Mouse (Mus musculus): ENCODE data around the gene Mchr1. TPM values are rescaled to one million over a fixed set of nuclear protein-coding genes. Genes with fewer than 3 reads are reported as not detected.

The Mchr1 gene
- polyA plus RNA-seq, 1 experiment from 2014 or later: 0.49 TPM

- Histone ChIP-seq H3K27ac (ENCODE audit: low read depth, low read length) (no peak overlapping the region), H3K9ac (ENCODE audit: low read length) (no peak overlapping the region), H3K4me2 (ENCODE audit: low read depth, low read length, severe bottlenecking) (no peak overlapping the region), H3K9me3 (ENCODE audit: control insufficient read depth, low read length) (no peaks in the 10 kb centered on the region; the same call in 1 of the 2 replicates), H3K4me1 (replicated peaks; ENCODE audit: control insufficient read depth, insufficient read depth, low read length) (0 out of 2 replicates have a peak, but pooled peaks cover 3% of the 10 kb centered on the region), H3K27me3 (ENCODE audit: control insufficient read depth, insufficient read depth, low read length) (no peaks in the 10 kb centered on the region), H3K36me3 (ENCODE audit: control insufficient read depth, insufficient read depth, low read length) (no peaks in the 10 kb centered on the region), H3K4me3 (ENCODE audit: low read depth, low read length) (no peak overlapping the region)
- WGBS: 60% methylated on average over 4 of the region's 4 CpGs
- DNase-seq (ENCODE audit: low spot score): no peak
- no peak for ATAC-seq (replicated peaks; ENCODE audit: low FRiP score)
These were observed 17.4 kb downstream of the Mchr1 start for GRCm38 (mm10) chr15:81252626-81253174.

DNA sequence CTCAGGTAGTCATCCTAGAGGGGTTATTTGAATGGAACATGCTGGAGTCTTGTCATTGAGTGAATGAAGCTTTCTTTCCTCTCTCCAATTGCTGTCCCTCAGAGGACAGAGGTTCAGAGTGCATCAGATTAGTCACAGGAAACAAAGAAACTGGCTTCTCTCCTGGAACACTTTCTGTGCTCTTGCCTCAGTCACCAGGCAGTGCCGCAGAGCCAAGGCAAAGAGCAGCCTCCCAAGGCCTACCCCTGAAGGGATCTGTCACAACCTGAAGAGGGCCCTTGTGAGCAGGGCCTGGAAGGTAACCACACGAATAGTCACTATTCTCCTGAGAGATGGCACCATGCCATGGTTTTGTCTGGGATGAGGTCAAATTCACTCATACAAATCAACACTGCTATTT, 18.3 kb downstream of the Mchr1 start:
- Histone ChIP-seq H3K4me1 (replicated peaks; ENCODE audit: control insufficient read depth, insufficient read depth, low read length) (0 out of 2 replicates have a peak, but pooled peaks cover 3% of the 10 kb centered on the region), H3K4me3 (ENCODE audit: low read depth, low read length) (no peak overlapping the region), H3K9me3 (ENCODE audit: control insufficient read depth, low read length) (no peaks in the 10 kb centered on the region; the same call in 1 of the 2 replicates), H3K4me2 (ENCODE audit: low read depth, low read length, severe bottlenecking) (no peak overlapping the region), H3K27ac (ENCODE audit: low read depth, low read length) (no peak overlapping the region), H3K9ac (ENCODE audit: low read length) (no peak overlapping the region), H3K27me3 (ENCODE audit: control insufficient read depth, insufficient read depth, low read length) (no peaks in the 10 kb centered on the region), H3K36me3 (ENCODE audit: control insufficient read depth, insufficient read depth, low read length) (no peaks in the 10 kb centered on the region)
- DNase-seq (ENCODE audit: low spot score) (no peak), ATAC-seq (replicated peaks; ENCODE audit: low FRiP score) (no peak)
- 84% methylated on average over 2 of the region's 2 CpGs for WGBS

- WGBS: 62% methylated on average over 8 of the region's 8 CpGs
- Histone ChIP-seq H3K27me3 (ENCODE audit: control insufficient read depth, insufficient read depth, low read length) (no peaks in the 10 kb centered on the region), H3K4me3 (ENCODE audit: low read depth, low read length) (no peak overlapping the region), H3K36me3 (ENCODE audit: control insufficient read depth, insufficient read depth, low read length) (no peaks in the 10 kb centered on the region), H3K4me1 (replicated peaks; ENCODE audit: control insufficient read depth, insufficient read depth, low read length) (0 out of 2 replicates have a peak, but pooled peaks cover 3% of the 10 kb centered on the region), H3K27ac (ENCODE audit: low read depth, low read length) (no peak overlapping the region), H3K9me3 (ENCODE audit: control insufficient read depth, low read length) (no peaks in the 10 kb centered on the region; the same call in 1 of the 2 replicates), H3K4me2 (ENCODE audit: low read depth, low read length, severe bottlenecking) (no peak overlapping the region), H3K9ac (ENCODE audit: low read length) (no peak overlapping the region)
- ATAC-seq (replicated peaks; ENCODE audit: low FRiP score) (no peak), DNase-seq (ENCODE audit: low spot score) (no peak)
These were observed 18.9 kb downstream of the Mchr1 start for GRCm38 (mm10) chr15:81254113-81254640.

DNA sequence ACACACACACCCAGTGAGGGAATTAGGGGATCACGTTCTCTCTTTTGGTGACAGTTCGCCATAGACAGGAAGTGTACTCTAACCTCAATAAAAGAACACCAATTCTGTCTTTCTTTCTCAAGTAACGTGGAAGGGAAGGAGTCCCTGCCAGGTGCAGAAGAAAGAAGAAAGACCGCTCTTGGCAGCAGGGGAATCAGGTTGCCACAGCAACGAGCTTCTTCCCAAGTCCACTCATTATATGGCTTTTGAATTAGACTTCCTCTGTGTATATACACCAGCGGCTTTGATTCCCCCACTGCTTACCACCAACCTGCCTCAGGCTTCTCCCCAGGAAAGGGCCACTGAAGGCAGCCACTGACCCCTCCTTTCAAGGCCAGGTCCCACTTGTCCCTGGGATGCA, 19.8 kb downstream of the Mchr1 start:
- Histone ChIP-seq H3K4me3 (ENCODE audit: low read depth, low read length) (no peak overlapping the region), H3K4me1 (replicated peaks; ENCODE audit: control insufficient read depth, insufficient read depth, low read length) (0 out of 2 replicates have a peak, but pooled peaks cover 3% of the 10 kb centered on the region), H3K9ac (ENCODE audit: low read length) (no peak overlapping the region), H3K27me3 (ENCODE audit: control insufficient read depth, insufficient read depth, low read length) (no peaks in the 10 kb centered on the region), H3K27ac (ENCODE audit: low read depth, low read length) (no peak overlapping the region), H3K36me3 (ENCODE audit: control insufficient read depth, insufficient read depth, low read length) (no peaks in the 10 kb centered on the region), H3K9me3 (ENCODE audit: control insufficient read depth, low read length) (no peaks in the 10 kb centered on the region; the same call in 1 of the 2 replicates), H3K4me2 (ENCODE audit: low read depth, low read length, severe bottlenecking) (no peak overlapping the region)
- no peak for ATAC-seq (replicated peaks; ENCODE audit: low FRiP score)
- WGBS: 43% methylated on average over 6 of the region's 6 CpGs
- no peak for DNase-seq (ENCODE audit: low spot score)

- 47% methylated on average over 9 of the region's 9 CpGs for WGBS
These were observed 23.0 kb downstream of the Mchr1 start for GRCm38 (mm10) chr15:81258296-81258695.

DNA sequence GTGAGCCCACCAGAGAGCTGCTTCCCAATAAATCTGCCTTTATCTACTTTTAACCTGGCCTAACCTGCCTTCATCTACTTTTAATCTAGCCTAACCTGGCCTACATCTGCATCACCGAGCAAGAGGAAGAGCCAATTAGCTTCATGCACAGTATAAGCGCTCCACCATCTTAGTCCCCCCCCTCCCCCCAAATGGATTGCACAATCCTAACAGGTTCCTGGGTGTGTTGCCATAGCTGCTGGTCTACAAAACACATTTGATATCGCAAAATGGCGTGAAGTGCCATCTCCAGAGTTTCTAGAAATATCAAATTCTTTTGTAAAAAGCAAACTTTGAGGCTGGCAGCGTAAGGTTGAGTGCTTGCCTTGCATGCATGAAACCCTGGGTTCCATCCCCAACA, 24.0 kb downstream of the Mchr1 start:
- ATAC-seq (replicated peaks; ENCODE audit: low FRiP score) (no peak), DNase-seq (ENCODE audit: low spot score) (no peak)
- H3K9me3 ChIP-seq (ENCODE audit: control insufficient read depth, low read length): no peaks in the 10 kb centered on the region
- no peaks in the 10 kb centered on the region for H3K27me3 ChIP-seq (ENCODE audit: control insufficient read depth, insufficient read depth, low read length)
- H3K4me2 ChIP-seq (ENCODE audit: low read depth, low read length, severe bottlenecking): no peak overlapping the region
- 0 out of 2 replicates have a peak, but pooled peaks cover 1% of the 10 kb centered on the region for H3K4me1 ChIP-seq (replicated peaks; ENCODE audit: control insufficient read depth, insufficient read depth, low read length)
- H3K36me3 ChIP-seq (ENCODE audit: control insufficient read depth, insufficient read depth, low read length): no peaks in the 10 kb centered on the region
- no peak overlapping the region for H3K9ac ChIP-seq (ENCODE audit: low read length)
- H3K27ac ChIP-seq (ENCODE audit: low read depth, low read length): no peak overlapping the region
- WGBS: 89% methylated on average over 5 of the region's 5 CpGs
- H3K4me3 ChIP-seq (ENCODE audit: low read depth, low read length): no peak overlapping the region

More at GRCm38 (mm10) chr15:81258296-81258695, 23.0 kb downstream of the Mchr1 start:
- H3K27me3 ChIP-seq (ENCODE audit: control insufficient read depth, insufficient read depth, low read length): no peaks in the 10 kb centered on the region
- no peak for DNase-seq (ENCODE audit: low spot score)
- no peak overlapping the region for H3K9ac ChIP-seq (ENCODE audit: low read length)
- H3K4me3 ChIP-seq (ENCODE audit: low read depth, low read length): no peak overlapping the region
- H3K9me3 ChIP-seq (ENCODE audit: control insufficient read depth, low read length): no peaks in the 10 kb centered on the region
- H3K4me1 ChIP-seq (replicated peaks; ENCODE audit: control insufficient read depth, insufficient read depth, low read length): 0 out of 2 replicates have a peak, but pooled peaks cover 3% of the 10 kb centered on the region
- H3K27ac ChIP-seq (ENCODE audit: low read depth, low read length): no peak overlapping the region
- H3K36me3 ChIP-seq (ENCODE audit: control insufficient read depth, insufficient read depth, low read length): no peaks in the 10 kb centered on the region
- ATAC-seq (replicated peaks; ENCODE audit: low FRiP score): no peak
- H3K4me2 ChIP-seq (ENCODE audit: low read depth, low read length, severe bottlenecking): no peak overlapping the region

- ATAC-seq (replicated peaks; ENCODE audit: low FRiP score): no peak
- DNase-seq (ENCODE audit: low spot score): no peak
- Histone ChIP-seq H3K9me3 (ENCODE audit: control insufficient read depth, low read length) (no peaks in the 10 kb centered on the region), H3K27me3 (ENCODE audit: control insufficient read depth, insufficient read depth, low read length) (no peaks in the 10 kb centered on the region), H3K4me1 (replicated peaks; ENCODE audit: control insufficient read depth, insufficient read depth, low read length) (no peaks in the 10 kb centered on the region), H3K9ac (ENCODE audit: low read length) (no peak overlapping the region), H3K4me2 (ENCODE audit: low read depth, low read length, severe bottlenecking) (no peak overlapping the region), H3K27ac (ENCODE audit: low read depth, low read length) (no peak overlapping the region), H3K4me3 (ENCODE audit: low read depth, low read length) (no peak overlapping the region), H3K36me3 (ENCODE audit: control insufficient read depth, insufficient read depth, low read length) (no peaks in the 10 kb centered on the region)
- 91% methylated on average over 9 of the region's 9 CpGs for WGBS
These were observed 24.9 kb downstream of the Mchr1 start for GRCm38 (mm10) chr15:81260208-81260607.

GRCm38 (mm10) chr15:81264392-81265095, 29.2 kb downstream of the Mchr1 start:
- Histone ChIP-seq H3K4me3 (ENCODE audit: low read depth, low read length) (no peak overlapping the region), H3K4me2 (ENCODE audit: low read depth, low read length, severe bottlenecking) (no peak overlapping the region), H3K36me3 (ENCODE audit: control insufficient read depth, insufficient read depth, low read length) (no peaks in the 10 kb centered on the region), H3K9ac (ENCODE audit: low read length) (no peak overlapping the region), H3K27me3 (ENCODE audit: control insufficient read depth, insufficient read depth, low read length) (no peaks in the 10 kb centered on the region), H3K27ac (ENCODE audit: low read depth, low read length) (no peak overlapping the region), H3K4me1 (replicated peaks; ENCODE audit: control insufficient read depth, insufficient read depth, low read length) (no peaks in the 10 kb centered on the region), H3K9me3 (ENCODE audit: control insufficient read depth, low read length) (no peaks in the 10 kb centered on the region)
- ATAC-seq (replicated peaks; ENCODE audit: low FRiP score) (no peak), DNase-seq (ENCODE audit: low spot score) (no peak)
- 39% methylated on average over 16 of the region's 16 CpGs for WGBS
